Mouse (Mus musculus) neural tube, embryonic 13.5 days (tissue): Measurements from ENCODE around the gene Slco3a1. TPM values are rescaled to one million over a fixed set of nuclear protein-coding genes. Genes with fewer than 3 reads are reported as not detected.

Experiments
- ATAC-seq: fragments of 200-750 bp; cut with Nextera tagmentation; 2 replicates; pipeline ENCODE4 v1.8.0; 2017; ENCODE audit warnings: low read depth, mild to moderate bottlenecking, moderate TSS enrichment, moderate library complexity
- H3K27ac ChIP-seq: fragments of 300-500 bp; sonication (generic); replicated peaks from 2 replicates; pipeline ENCODE4 v1.5.1; 2015; ENCODE audit warnings: moderate library complexity, mild to moderate bottlenecking, inconsistent platforms
- H3K27me3 ChIP-seq: fragments of 300-500 bp; sonication (generic); 2 replicates; pipeline ENCODE4 v1.6.1; 2015; ENCODE audit warnings: mild to moderate bottlenecking, inconsistent platforms
- H3K36me3 ChIP-seq: fragments of 300-500 bp; sonication (generic); 2 replicates; pipeline ENCODE4 v1.6.1; 2015; ENCODE audit warnings: mild to moderate bottlenecking, inconsistent platforms
- H3K4me1 ChIP-seq: fragments of 300-500 bp; sonication (generic); replicated peaks from 2 replicates; pipeline ENCODE4 v1.6.1; 2015; ENCODE audit warnings: inconsistent platforms
- H3K4me2 ChIP-seq: fragments of 300-500 bp; sonication (generic); 2 replicates; pipeline ENCODE4 v1.6.1; 2015; ENCODE audit warnings: inconsistent platforms, mild to moderate bottlenecking, moderate library complexity
- H3K4me3 ChIP-seq: fragments of 300-500 bp; sonication (generic); 2 replicates; pipeline ENCODE4 v1.5.1; 2015; ENCODE audit warnings: mild to moderate bottlenecking, inconsistent platforms
- H3K9ac ChIP-seq: fragments of 300-500 bp; sonication (generic); 2 replicates; pipeline ENCODE4 v1.6.1; 2015; ENCODE audit warnings: moderate library complexity, mild to moderate bottlenecking, inconsistent platforms
- H3K9me3 ChIP-seq: fragments of 300-500 bp; sonication (generic); 2 replicates; pipeline ENCODE4 v1.6.1; 2016; ENCODE audit warnings: inconsistent platforms
- WGBS: fragments of 180-500 bp; shearing (Covaris S2); methylation state at CpG from one replicate; pipeline ENCODE4 v1.1.7; 2015; 5-methylcytosine and 5-hydroxymethylcytosine counted together
- polyA plus RNA-seq: library from polyadenylated mRNA; unstranded; fragments of >200 nt; fragmentation: Nextera tagmentation; extraction: Ambion mirVana; gene quantifications from 2 replicates; pipeline ENCODE4 v1.2.1, GENCODE M21; 2015

The Slco3a1 gene
- polyA plus RNA-seq, 1 experiment from 2014 or later, result 31.8 TPM

DNA sequence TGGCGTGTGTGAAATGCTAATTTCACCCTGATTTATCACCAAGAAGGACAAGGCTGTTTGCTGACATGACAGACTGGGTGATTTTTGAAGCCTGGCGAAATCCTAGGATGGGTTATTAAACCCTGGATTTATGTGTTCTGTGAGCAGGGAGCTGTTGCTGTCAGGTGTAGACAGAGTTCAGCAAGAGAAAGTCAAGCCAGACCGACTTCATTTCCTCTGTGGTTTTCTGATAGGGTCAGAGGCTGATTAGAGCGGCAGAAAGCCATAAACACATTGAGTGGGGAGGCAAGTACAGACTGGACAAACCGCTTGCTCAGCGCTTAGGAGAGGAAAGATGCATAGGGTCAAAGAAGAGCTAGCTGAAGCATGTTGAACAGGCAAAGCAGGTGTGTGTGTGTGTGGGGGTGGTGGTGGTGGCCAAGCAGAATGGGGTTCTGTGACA is 182.4 kb downstream of the Slco3a1 start:
- Histone ChIP-seq H3K27ac (peak overlapping the region; percentile 46; the same call in 1 of the 2 replicates), H3K9me3 (no peaks in the 10 kb centered on the region), H3K4me3 (no peak overlapping the region), H3K4me2 (no peak overlapping the region), H3K36me3 (no peaks in the 10 kb centered on the region), H3K4me1 (peaks cover 40% of the 10 kb centered on the region), H3K27me3 (no peaks in the 10 kb centered on the region), H3K9ac (no peak overlapping the region)
- ATAC-seq, result no peak
- WGBS, result 48% methylated on average over 6 of the region's 6 CpGs

DNA sequence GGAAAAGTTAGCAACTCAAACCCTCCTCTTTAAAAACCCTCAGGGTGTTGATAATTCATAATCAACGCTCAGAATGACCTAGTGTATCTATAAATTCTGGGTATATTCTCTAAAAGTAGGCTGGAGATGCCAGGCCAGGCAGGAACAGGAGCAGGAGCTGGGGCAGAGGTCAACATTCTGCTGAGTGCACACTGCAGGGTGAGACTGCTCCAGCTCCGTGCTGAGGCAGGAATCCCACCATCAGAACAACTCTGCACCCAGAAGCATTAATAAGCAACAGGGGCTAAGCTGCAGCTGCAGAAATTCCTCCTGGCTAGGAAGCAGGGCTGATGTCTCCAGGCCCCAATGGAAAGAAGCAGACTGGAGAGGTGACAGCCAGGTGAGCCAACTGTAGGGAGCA is 182.9 kb downstream of the Slco3a1 start:
- Histone ChIP-seq H3K36me3 (no peaks in the 10 kb centered on the region), H3K4me3 (no peak overlapping the region), H3K9ac (no peak overlapping the region), H3K9me3 (no peaks in the 10 kb centered on the region), H3K27ac (peak overlapping the region; percentile 18; the same call in 1 of the 2 replicates), H3K27me3 (no peaks in the 10 kb centered on the region), H3K4me2 (no peak overlapping the region), H3K4me1 (peaks cover 38% of the 10 kb centered on the region)
- ATAC-seq, result no peak
- 48% methylated on average over 2 of the region's 2 CpGs for WGBS

DNA sequence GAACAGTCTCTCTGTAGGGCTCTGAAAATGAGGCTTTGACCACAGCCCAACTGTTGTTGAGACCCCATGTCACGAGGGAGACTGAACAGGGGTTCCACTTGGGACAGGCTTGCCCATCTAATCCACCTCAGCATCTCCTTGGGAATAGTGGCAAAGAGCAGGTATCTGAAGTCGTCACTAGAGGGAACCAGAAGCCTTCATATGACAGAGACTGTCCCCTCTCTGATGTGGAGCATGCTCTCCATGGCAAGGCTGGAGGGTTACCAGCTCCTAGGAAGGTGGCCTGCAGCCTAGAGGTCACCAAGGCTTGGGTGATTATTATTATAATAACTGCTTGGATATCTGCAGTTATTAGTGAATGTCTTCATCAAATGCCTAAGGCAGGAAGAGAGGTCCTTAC is 183.4 kb downstream of the Slco3a1 start:
- WGBS, result 29% methylated on average over 2 of the region's 2 CpGs
- Histone ChIP-seq H3K4me2 (no peak overlapping the region), H3K4me3 (no peak overlapping the region), H3K4me1 (peaks cover 35% of the 10 kb centered on the region), H3K36me3 (no peaks in the 10 kb centered on the region), H3K9me3 (no peaks in the 10 kb centered on the region), H3K9ac (no peak overlapping the region), H3K27me3 (no peaks in the 10 kb centered on the region), H3K27ac (no peak overlapping the region)
- no peak; the same call in 1 of the 2 replicates for ATAC-seq

DNA sequence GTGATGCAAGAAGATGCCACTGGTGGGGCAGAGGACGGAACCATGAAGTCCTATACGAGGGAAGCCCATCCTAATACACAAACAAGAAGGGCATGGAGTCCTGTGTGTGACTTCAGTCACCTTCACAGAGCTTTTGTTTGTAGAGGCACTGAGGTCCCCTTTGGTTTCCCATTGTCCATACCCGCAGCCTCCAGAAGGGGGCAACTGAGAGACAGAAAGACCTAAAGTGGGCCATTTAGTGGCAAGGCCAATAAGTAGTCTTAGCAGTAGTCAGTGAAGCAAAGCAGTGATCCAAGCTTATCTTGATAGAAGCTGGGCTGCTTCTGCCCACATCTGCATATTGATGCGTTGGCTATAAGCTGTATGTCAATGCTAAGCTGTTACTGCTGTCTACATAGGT is 184.9 kb downstream of the Slco3a1 start:
- Histone ChIP-seq H3K4me3 (no peak overlapping the region), H3K36me3 (no peaks in the 10 kb centered on the region), H3K27me3 (no peaks in the 10 kb centered on the region), H3K4me2 (no peak overlapping the region), H3K27ac (no peak overlapping the region), H3K4me1 (peaks cover 41% of the 10 kb centered on the region), H3K9ac (no peak overlapping the region), H3K9me3 (no peaks in the 10 kb centered on the region)
- WGBS, result 64% methylated on average over 4 of the region's 4 CpGs
- ATAC-seq, result no peak

DNA sequence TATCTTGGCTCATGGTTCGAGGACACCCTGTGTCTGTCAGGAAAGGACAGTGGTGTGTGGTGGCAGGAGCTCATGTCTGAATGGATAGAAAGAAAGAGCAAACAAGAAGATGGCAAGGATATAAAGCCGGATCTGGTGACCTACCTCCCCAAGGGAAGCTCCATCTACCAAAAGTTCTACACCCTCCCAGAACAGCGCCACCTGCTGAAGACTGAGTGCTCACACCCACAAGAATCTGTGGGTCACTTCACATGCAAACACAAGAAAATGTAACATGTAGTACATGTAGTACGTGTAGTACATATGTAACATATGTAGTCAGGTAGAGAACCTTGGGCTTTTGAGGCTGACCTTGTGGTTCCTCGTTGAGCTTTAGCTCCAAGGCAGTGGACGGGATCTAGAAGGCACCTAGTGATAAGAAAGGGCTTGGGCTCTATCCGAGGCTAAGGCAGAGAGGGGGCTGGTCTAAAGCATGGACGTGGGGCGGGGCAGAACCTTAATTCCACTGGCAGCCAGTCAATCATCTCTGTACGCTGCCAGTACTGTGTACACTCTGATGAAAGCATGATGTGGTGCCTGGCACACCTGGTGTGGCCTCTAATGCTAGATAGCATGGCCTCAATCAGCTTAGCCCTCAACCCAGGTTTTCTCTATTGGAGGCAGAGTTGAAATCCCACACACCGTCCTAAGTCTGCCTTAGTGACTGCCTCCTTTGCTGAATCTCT is 186.2 kb downstream of the Slco3a1 start:
- no peak for ATAC-seq
- Histone ChIP-seq H3K4me1 (peaks cover 43% of the 10 kb centered on the region), H3K4me3 (no peak overlapping the region), H3K27me3 (no peaks in the 10 kb centered on the region), H3K36me3 (no peaks in the 10 kb centered on the region), H3K9ac (no peak overlapping the region), H3K4me2 (no peak overlapping the region), H3K9me3 (no peaks in the 10 kb centered on the region), H3K27ac (no peak overlapping the region)
- 90% methylated on average over 11 of the region's 11 CpGs for WGBS

DNA sequence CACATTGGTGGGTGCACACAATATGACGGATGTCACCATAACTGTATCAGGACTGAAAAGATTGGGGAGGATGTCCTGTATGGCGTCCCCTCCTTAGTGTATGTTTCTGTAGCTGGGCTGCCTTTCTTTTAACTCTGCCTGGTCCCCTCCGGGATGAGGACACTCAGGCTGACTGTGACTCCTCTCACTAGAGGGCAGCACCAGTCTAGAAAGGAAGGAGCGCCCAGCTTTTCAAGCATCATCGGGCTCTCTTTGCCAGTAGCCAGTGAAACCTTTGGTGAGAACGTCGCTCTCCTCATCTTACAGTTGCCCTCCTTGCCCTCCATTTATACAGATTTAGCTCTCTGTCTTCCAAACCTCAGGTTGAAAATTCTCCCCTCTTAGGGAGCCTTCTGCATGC is 187.2 kb downstream of the Slco3a1 start:
- H3K4me1 ChIP-seq, result peaks cover 38% of the 10 kb centered on the region
- 0 out of 2 replicates have a peak overlapping the region, but pooled peaks have one; percentile 8 for H3K9ac ChIP-seq
- H3K27me3 ChIP-seq, result no peaks in the 10 kb centered on the region
- no peaks in the 10 kb centered on the region for H3K36me3 ChIP-seq
- 25% methylated on average over 7 of the region's 7 CpGs for WGBS
- H3K4me2 ChIP-seq, result 0 out of 2 replicates have a peak overlapping the region, but pooled peaks have one; percentile 25
- no peaks in the 10 kb centered on the region for H3K9me3 ChIP-seq
- H3K27ac ChIP-seq, result no peak overlapping the region
- no peak overlapping the region for H3K4me3 ChIP-seq
- ATAC-seq, result peak; percentile 48; the same call in 1 of the 2 replicates

DNA sequence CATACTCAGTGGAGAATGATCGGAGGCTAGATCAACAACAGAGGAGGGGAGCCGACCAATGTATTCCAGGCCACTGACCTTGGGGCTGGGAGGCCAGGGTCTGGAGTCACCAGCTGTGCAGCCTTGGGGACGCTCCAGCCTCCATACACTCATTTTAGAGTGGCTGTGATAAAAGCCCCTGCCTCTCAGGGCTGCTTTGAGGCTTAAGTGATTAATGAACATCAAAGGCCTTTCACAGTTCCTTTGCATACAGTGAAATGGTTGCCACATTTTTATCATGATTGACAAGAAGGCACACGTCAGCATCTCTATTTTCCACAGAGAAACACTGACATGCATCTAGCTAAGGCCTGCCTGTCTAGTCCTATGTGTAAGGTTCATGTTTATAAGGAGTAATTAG is 189.0 kb downstream of the Slco3a1 start:
- Histone ChIP-seq H3K4me1 (peaks cover 27% of the 10 kb centered on the region), H3K4me3 (no peak overlapping the region), H3K27ac (no peak overlapping the region), H3K36me3 (no peaks in the 10 kb centered on the region), H3K9me3 (no peaks in the 10 kb centered on the region), H3K27me3 (no peaks in the 10 kb centered on the region), H3K4me2 (no peak overlapping the region), H3K9ac (no peak overlapping the region)
- ATAC-seq, result no peak
- 37% methylated on average over 4 of the region's 4 CpGs for WGBS

DNA sequence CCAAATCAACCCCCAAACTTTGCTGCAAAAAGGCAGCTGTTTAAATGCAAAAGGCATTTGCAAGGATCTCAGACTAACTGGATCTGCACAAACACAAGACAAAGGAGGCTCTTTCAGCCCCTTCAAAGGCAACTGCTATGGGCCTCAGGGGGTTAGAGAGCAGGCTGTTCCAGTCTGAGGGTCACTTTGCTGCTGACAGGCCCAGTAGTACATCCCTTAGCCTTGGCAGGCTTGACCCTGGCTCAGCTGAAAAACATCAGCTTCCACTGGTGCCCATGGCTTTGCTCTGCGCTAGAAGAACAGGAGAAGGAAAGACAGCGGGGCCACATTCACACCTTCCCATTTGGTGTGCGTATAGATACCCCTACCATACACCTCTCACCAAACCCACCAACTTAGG is 189.6 kb downstream of the Slco3a1 start:
- Histone ChIP-seq H3K4me2 (no peak overlapping the region), H3K4me3 (no peak overlapping the region), H3K27ac (no peak overlapping the region), H3K9ac (no peak overlapping the region), H3K4me1 (peaks cover 27% of the 10 kb centered on the region), H3K36me3 (no peaks in the 10 kb centered on the region), H3K27me3 (no peaks in the 10 kb centered on the region), H3K9me3 (no peaks in the 10 kb centered on the region)
- no peak for ATAC-seq
- 76% methylated on average over 3 of the region's 3 CpGs for WGBS

DNA sequence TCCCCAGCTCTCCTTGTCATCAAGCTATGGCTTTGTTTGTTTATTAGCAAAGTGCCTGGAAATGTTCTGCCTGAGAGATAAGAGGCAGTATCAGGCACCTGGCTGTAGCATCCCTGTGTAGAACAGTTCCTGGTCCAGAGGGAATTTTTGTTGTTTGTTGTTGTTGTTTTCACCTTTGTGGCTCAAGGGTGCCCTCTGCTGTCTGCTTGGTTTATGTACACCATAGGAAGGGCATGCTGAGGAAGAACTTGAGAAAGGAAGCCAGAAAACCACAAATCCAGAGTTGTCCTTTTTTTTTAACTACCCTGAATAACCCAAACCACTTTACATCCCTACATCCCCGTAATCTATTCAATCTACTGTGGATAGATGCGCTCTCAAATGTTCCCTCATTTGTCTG is 191.1 kb downstream of the Slco3a1 start:
- Histone ChIP-seq H3K4me3 (no peak overlapping the region), H3K36me3 (no peaks in the 10 kb centered on the region), H3K27ac (no peak overlapping the region), H3K4me1 (peaks cover 22% of the 10 kb centered on the region), H3K4me2 (no peak overlapping the region), H3K9ac (no peak overlapping the region), H3K27me3 (no peaks in the 10 kb centered on the region), H3K9me3 (no peaks in the 10 kb centered on the region)
- ATAC-seq, result no peak
- 76% methylated on average over 2 of the region's 2 CpGs for WGBS

DNA sequence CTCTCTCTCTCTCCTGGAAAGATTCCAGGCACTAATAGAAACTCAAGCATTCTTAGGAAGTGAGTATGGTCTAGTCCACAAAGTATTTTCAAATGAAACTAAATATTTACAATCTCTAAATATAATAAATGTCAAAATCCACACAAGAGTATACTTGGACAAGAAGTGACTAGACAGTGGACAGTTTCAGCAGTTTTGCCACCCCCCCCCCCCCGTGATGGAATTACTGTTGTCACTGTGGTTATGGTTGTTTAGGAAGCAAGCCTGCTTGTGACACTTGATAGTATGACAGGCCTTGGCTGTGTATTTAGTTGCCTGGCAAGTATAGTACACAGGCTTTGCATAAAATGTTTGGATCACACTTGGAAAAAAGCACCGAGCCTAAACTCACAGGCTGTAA is 192.9 kb downstream of the Slco3a1 start:
- no peak overlapping the region for H3K4me2 ChIP-seq
- H3K36me3 ChIP-seq, result no peaks in the 10 kb centered on the region
- no peak overlapping the region for H3K9ac ChIP-seq
- H3K4me3 ChIP-seq, result no peak overlapping the region
- 81% methylated on average over 2 of the region's 2 CpGs for WGBS
- H3K27ac ChIP-seq, result no peak overlapping the region
- no peaks in the 10 kb centered on the region for H3K27me3 ChIP-seq
- H3K4me1 ChIP-seq, result peaks cover 8% of the 10 kb centered on the region
- H3K9me3 ChIP-seq, result no peaks in the 10 kb centered on the region
- ATAC-seq, result no peak

DNA sequence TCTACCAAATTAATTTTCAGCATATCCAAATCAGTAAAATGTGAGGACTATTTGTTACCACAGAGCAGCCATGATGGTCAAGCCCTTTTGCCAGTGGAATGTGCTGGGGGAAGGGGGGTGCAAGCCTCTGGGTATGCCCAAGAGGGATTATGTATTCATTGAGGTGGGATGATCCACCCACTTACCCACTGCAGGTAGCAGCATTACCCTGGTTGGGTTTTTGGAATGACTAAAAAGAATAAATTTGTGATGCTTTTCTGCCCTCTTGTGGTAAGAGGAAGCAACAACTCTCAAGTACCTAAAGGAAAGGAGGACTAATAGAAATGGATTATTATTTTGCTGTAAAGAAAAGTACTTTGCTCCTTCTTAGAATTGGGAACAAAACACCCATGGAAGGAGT is 197.6 kb downstream of the Slco3a1 start:
- no peaks in the 10 kb centered on the region for H3K27me3 ChIP-seq
- no peaks in the 10 kb centered on the region for H3K36me3 ChIP-seq
- peaks cover 29% of the 10 kb centered on the region for H3K4me1 ChIP-seq
- H3K4me2 ChIP-seq, result no peak overlapping the region
- no peak overlapping the region for H3K27ac ChIP-seq
- H3K9me3 ChIP-seq, result no peaks in the 10 kb centered on the region
- H3K4me3 ChIP-seq, result no peak overlapping the region
- no peak for ATAC-seq
- no peak overlapping the region for H3K9ac ChIP-seq

DNA sequence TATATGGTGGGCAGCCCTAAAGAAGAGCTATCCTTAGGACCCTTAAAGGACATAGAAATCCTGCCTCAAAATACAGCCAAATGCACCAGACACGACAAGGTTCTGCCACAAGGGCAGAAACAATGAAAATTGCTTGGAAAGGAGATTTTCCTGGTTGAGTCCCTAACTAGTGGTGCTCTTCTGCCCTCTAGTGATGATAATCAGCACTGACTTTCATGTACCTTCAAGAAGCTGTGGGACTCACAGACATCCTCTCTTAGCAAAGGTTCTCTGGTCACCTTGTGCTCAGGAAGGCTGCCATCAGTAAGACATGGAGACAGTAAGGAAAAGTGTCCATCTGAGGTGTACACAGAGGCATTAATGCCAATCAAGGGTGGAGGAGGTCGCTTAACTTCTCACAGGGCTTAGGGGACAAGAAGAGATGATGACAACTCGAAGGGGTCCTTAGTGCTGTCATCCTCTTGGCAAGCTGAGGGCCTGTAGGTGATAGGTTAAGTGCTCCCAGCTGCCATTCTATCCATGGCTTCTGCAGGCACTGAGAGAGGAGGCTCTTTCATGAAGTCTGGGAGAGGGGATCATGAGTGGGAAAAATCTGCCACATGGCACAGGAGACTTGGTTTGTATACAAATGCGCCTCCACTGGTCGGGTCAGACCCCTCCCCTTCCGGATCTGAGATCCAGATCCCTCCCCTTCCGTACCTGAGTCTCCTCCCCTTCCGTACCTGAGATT is 199.9 kb downstream of the Slco3a1 start:
- Histone ChIP-seq H3K4me1 (peaks cover 29% of the 10 kb centered on the region), H3K4me2 (no peak overlapping the region), H3K9ac (peak overlapping the region; percentile 34), H3K36me3 (no peaks in the 10 kb centered on the region), H3K27me3 (no peaks in the 10 kb centered on the region), H3K27ac (peak overlapping the region; percentile 70), H3K4me3 (no peak overlapping the region), H3K9me3 (no peaks in the 10 kb centered on the region)
- WGBS, result 52% methylated on average over 8 of the region's 8 CpGs
- peak; percentile 52; the same call in 1 of the 2 replicates for ATAC-seq
